Mouse (Mus musculus) small intestine, adult 2 months (tissue): ENCODE measurements around the gene Rasgrp2.

ENCODE experiments used
- CTCF ChIP-seq: fragments of 200-500 bp; IDR thresholded peaks from 2 replicates; pipeline ENCODE4 v1.5.1; 2012; ENCODE audit warnings: low read depth, mild to moderate bottlenecking, control low read depth, inconsistent platforms, low read length, moderate library complexity, mixed read lengths; ENCODE audit not compliant: insufficient replicate concordance, insufficient read length; ENCODE audit errors: extremely low read depth
- POLR2A ChIP-seq: fragments of 200-500 bp; IDR thresholded peaks from 2 replicates; pipeline ENCODE4 v1.6.1; 2012; ENCODE audit warnings: low read depth, mild to moderate bottlenecking, control low read depth, inconsistent platforms, low read length, moderate library complexity

- TF ChIP-seq CTCF = no peak
- TF ChIP-seq POLR2A = no peak
These were observed 29.0 kb upstream of the Rasgrp2 start for GRCm38 (mm10) chr19:6370175-6370574.
